Mouse (Mus musculus) C2C12 (cell line): Measurements from ENCODE around the gene Lbh. TPM values are rescaled to one million over a fixed set of nuclear protein-coding genes. Genes with fewer than 3 reads are reported as not detected.

Experiments used
- H3K27me3 ChIP-seq: one replicate; pipeline ENCODE4 v1.6.1; 2011; ENCODE audit not compliant: control insufficient read depth, insufficient read depth, insufficient read length
- H3K36me3 ChIP-seq: one replicate; pipeline ENCODE4 v1.6.1; 2011; ENCODE audit not compliant: control insufficient read depth, insufficient read depth
- H3K4me3 ChIP-seq: one replicate; pipeline ENCODE4 v1.5.1; 2011; ENCODE audit warnings: mild to moderate bottlenecking, control low read depth; ENCODE audit not compliant: poor library complexity, insufficient read depth, severe bottlenecking
- H3K79me2 ChIP-seq: one replicate; pipeline ENCODE4 v1.6.1; 2011; ENCODE audit not compliant: control insufficient read depth, insufficient read depth
- H3K79me3 ChIP-seq: one replicate; pipeline ENCODE4 v1.6.1; 2011; ENCODE audit warnings: low read depth, control low read depth
- H3ac ChIP-seq: one replicate; pipeline ENCODE3; 2011; ENCODE audit warnings: low read depth; ENCODE audit not compliant: control insufficient read depth, insufficient read length
- CEBPB ChIP-seq: IDR thresholded peaks from one replicate; pipeline ENCODE4 v1.6.1; 2011; ENCODE audit warnings: low read depth, mild to moderate bottlenecking, control low read depth, moderate library complexity
- CTCF ChIP-seq: IDR thresholded peaks from one replicate; pipeline ENCODE4 v1.5.1; 2011; ENCODE audit not compliant: control insufficient read depth, insufficient read depth, insufficient read length
- FOSL1 ChIP-seq: IDR thresholded peaks from one replicate; pipeline ENCODE4 v1.8.0; 2011; ENCODE audit warnings: mild to moderate bottlenecking, low read length; ENCODE audit not compliant: poor library complexity, insufficient read depth, severe bottlenecking
- MAX ChIP-seq: IDR thresholded peaks from one replicate; pipeline ENCODE4 v1.6.1; 2011; ENCODE audit warnings: mild to moderate bottlenecking, control low read depth
- MYOD1 ChIP-seq: IDR thresholded peaks from one replicate; pipeline ENCODE4 v1.6.1; 2011; ENCODE audit warnings: low read depth; ENCODE audit not compliant: control insufficient read depth, insufficient read length
- MYOG ChIP-seq: IDR thresholded peaks from one replicate; pipeline ENCODE4 v1.6.1; 2011; ENCODE audit not compliant: control insufficient read depth, insufficient read length; ENCODE audit errors: extremely low read depth
- USF1 ChIP-seq: IDR thresholded peaks from one replicate; pipeline ENCODE4 v1.6.1; 2011; ENCODE audit warnings: low read depth, mild to moderate bottlenecking, control low read depth, moderate library complexity
- polyA plus RNA-seq: library from polyadenylated mRNA; unstranded; fragments of >200 nt; fragmentation: generic; extraction: Trizol; gene quantifications from one replicate; pipeline ENCODE4 v1.2.1, GENCODE M21; 2012; ENCODE audit warnings: missing spikeins

Gene Lbh
- polyA plus RNA-seq, 1 experiment, result 38.4 TPM

GRCm38 (mm10) chr17:72897961-72898360 is 20.1 kb upstream of the Lbh start:
- H3K36me3 ChIP-seq, result no peaks in the 10 kb centered on the region
- H3K79me2 ChIP-seq, result no peaks in the 10 kb centered on the region
- no peak overlapping the region for H3ac ChIP-seq
- TF ChIP-seq MYOG (no peak), FOSL1 (no peak), MAX (no peak), MYOD1 (no peak), USF1 (no peak), CTCF (no peak), CEBPB (no peak)
- H3K4me3 ChIP-seq, result no peak overlapping the region
- H3K79me3 ChIP-seq, result no peaks in the 10 kb centered on the region
- H3K27me3 ChIP-seq, result no peaks in the 10 kb centered on the region

- no peaks in the 10 kb centered on the region for H3K79me3 ChIP-seq
- no peaks in the 10 kb centered on the region for H3K36me3 ChIP-seq
- no peaks in the 10 kb centered on the region for H3K79me2 ChIP-seq
- TF ChIP-seq USF1 (peak; percentile 7), FOSL1 (no peak), MAX (peak; percentile 32), MYOD1 (peak; percentile 9), CTCF (no peak), CEBPB (no peak), MYOG (no peak)
- no peak overlapping the region for H3K4me3 ChIP-seq
- no peak overlapping the region for H3ac ChIP-seq
- H3K27me3 ChIP-seq, result no peaks in the 10 kb centered on the region
Observed at GRCm38 (mm10) chr17:72898775-72899174, 19.3 kb upstream of the Lbh start.

- Histone ChIP-seq H3K79me3 (no peaks in the 10 kb centered on the region), H3ac (no peak overlapping the region), H3K27me3 (no peaks in the 10 kb centered on the region), H3K36me3 (no peaks in the 10 kb centered on the region), H3K79me2 (no peaks in the 10 kb centered on the region), H3K4me3 (no peak overlapping the region)
- TF ChIP-seq CEBPB (no peak), FOSL1 (no peak), CTCF (no peak), MYOD1 (no peak), USF1 (no peak), MAX (no peak)
Observed at GRCm38 (mm10) chr17:72901021-72901420, 17.1 kb upstream of the Lbh start.

- no peaks in the 10 kb centered on the region for H3K79me3 ChIP-seq
- no peak overlapping the region for H3ac ChIP-seq
- no peaks in the 10 kb centered on the region for H3K36me3 ChIP-seq
- TF ChIP-seq MYOD1 (no peak), FOSL1 (no peak)
- H3K4me3 ChIP-seq, result no peak overlapping the region
- H3K27me3 ChIP-seq, result no peaks in the 10 kb centered on the region
- H3K79me2 ChIP-seq, result no peaks in the 10 kb centered on the region
Observed at GRCm38 (mm10) chr17:72901705-72902104, 16.4 kb upstream of the Lbh start.

- H3K79me2 ChIP-seq, result no peaks in the 10 kb centered on the region
- no peaks in the 10 kb centered on the region for H3K36me3 ChIP-seq
- H3ac ChIP-seq, result no peak overlapping the region
- no peaks in the 10 kb centered on the region for H3K79me3 ChIP-seq
- no peak overlapping the region for H3K4me3 ChIP-seq
- no peaks in the 10 kb centered on the region for H3K27me3 ChIP-seq
- TF ChIP-seq CEBPB, result no peak
- TF ChIP-seq USF1, result no peak
Observed at GRCm38 (mm10) chr17:72903321-72903720, 14.8 kb upstream of the Lbh start.

- Histone ChIP-seq H3K36me3 (no peaks in the 10 kb centered on the region), H3K79me2 (no peaks in the 10 kb centered on the region), H3K27me3 (no peaks in the 10 kb centered on the region), H3K4me3 (no peak overlapping the region), H3ac (no peak overlapping the region), H3K79me3 (no peaks in the 10 kb centered on the region)
- TF ChIP-seq MYOD1, result no peak
- no peak for TF ChIP-seq MAX
- TF ChIP-seq CTCF, result no peak
- no peak for TF ChIP-seq MYOG
- no peak for TF ChIP-seq CEBPB
- TF ChIP-seq USF1, result no peak
- TF ChIP-seq FOSL1, result no peak
Observed at GRCm38 (mm10) chr17:72903921-72904421, 14.1 kb upstream of the Lbh start.
